Mouse (Mus musculus) embryonic facial prominence, embryonic 12.5 days (tissue): ENCODE data around the gene Nfat5. TPM values are rescaled to one million over a fixed set of nuclear protein-coding genes. Genes with fewer than 3 reads are reported as not detected.
A peak's percentile ranks its signal among the peaks of the same experiment; 100 is the strongest.

Experiments
- ATAC-seq: fragments of 200-750 bp; cut with Nextera tagmentation; 2 replicates; pipeline ENCODE4 v1.8.0; 2017; ENCODE audit not compliant: insufficient number of reproducible peaks, insufficient read depth, low FRiP score, low TSS enrichment
- H3K27ac ChIP-seq: fragments of 300-500 bp; sonication (generic); 2 replicates; pipeline ENCODE4 v1.5.1; 2016; ENCODE audit warnings: mild to moderate bottlenecking
- H3K27me3 ChIP-seq: fragments of 300-500 bp; sonication (generic); 2 replicates; pipeline ENCODE4 v1.6.1; 2016; ENCODE audit warnings: mild to moderate bottlenecking, moderate library complexity
- H3K36me3 ChIP-seq: fragments of 300-500 bp; sonication (generic); 2 replicates; pipeline ENCODE4 v1.6.1; 2016; ENCODE audit warnings: mild to moderate bottlenecking
- H3K4me1 ChIP-seq: fragments of 300-500 bp; sonication (generic); 2 replicates; pipeline ENCODE4 v1.6.1; 2016
- H3K4me2 ChIP-seq: fragments of 300-500 bp; sonication (generic); replicated peaks from 2 replicates; pipeline ENCODE4 v1.6.1; 2016; ENCODE audit warnings: mild to moderate bottlenecking, moderate library complexity
- H3K4me3 ChIP-seq: fragments of 300-500 bp; sonication (generic); 2 replicates; pipeline ENCODE4 v1.5.1; 2016; ENCODE audit warnings: mild to moderate bottlenecking
- H3K9ac ChIP-seq: fragments of 300-500 bp; sonication (generic); 2 replicates; pipeline ENCODE4 v1.6.1; 2016; ENCODE audit warnings: mild to moderate bottlenecking, moderate library complexity
- H3K9me3 ChIP-seq: fragments of 300-500 bp; sonication (generic); 2 replicates; pipeline ENCODE4 v1.6.1; 2016; ENCODE audit warnings: mild to moderate bottlenecking, moderate library complexity
- WGBS: fragments of 180-500 bp; shearing (Covaris S2); methylation state at CpG from one replicate; pipeline ENCODE4 v1.1.7; 2016; 5-methylcytosine and 5-hydroxymethylcytosine counted together
- polyA plus RNA-seq: library from polyadenylated mRNA; unstranded; fragments of >200 nt; fragmentation: Nextera tagmentation; extraction: Ambion mirVana; gene quantifications from 2 replicates; pipeline ENCODE4 v1.2.1, GENCODE M21; 2016

The Nfat5 gene
- polyA plus RNA-seq, 1 experiment from 2014 or later, result 21.7 TPM

DNA sequence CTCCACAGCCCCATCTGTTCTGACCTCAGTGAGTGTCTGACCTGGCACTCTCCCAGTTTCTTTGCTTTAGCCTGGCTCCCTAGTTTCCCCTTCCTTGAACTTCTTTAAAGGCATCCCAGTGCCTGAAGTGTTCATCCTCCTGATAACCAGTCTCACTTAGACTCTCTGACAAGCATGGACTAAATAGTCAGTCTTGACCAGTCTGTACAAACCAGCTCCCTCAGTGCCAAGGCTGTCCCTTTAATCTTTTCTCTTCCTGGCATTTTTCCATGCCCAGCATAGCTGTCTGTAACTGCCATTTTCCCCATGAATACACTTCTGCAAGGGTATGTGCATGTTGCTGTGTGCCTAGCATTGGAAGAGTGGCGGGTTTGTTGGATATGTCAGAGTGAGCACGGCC is 91.8 kb downstream of the Nfat5 start:
- Histone ChIP-seq H3K4me3 (no peak overlapping the region), H3K27me3 (no peaks in the 10 kb centered on the region), H3K9me3 (no peaks in the 10 kb centered on the region), H3K4me1 (peaks cover 8% of the 10 kb centered on the region; the same call in 1 of the 2 replicates), H3K36me3 (peaks cover 9% of the 10 kb centered on the region), H3K9ac (no peak overlapping the region), H3K27ac (no peak overlapping the region), H3K4me2 (no peak overlapping the region)
- ATAC-seq, result no peak
- WGBS, result 83% methylated on average over 2 of the region's 2 CpGs

DNA sequence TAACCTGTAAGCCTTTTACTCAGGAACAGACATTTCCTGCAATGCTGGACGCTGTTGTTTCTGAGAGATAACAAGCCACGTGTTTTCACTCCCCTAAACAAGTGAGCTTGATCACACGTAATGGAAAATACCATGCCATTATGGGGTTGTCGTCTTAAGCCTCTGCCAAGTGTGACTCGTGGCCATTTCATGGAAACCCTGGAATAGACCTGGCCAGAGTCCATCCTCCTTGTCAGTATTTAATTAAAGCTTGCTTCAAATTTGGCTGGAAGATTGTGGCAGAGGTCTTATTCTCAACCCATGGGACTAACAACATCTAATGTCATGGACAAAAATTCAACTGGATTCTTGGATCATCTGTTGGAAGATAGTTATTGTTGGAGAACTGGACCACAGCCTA is 92.9 kb downstream of the Nfat5 start:
- 58% methylated on average over 5 of the region's 5 CpGs for WGBS
- no peak overlapping the region for H3K27ac ChIP-seq
- no peaks in the 10 kb centered on the region for H3K27me3 ChIP-seq
- peaks cover 8% of the 10 kb centered on the region; the same call in 1 of the 2 replicates for H3K4me1 ChIP-seq
- H3K36me3 ChIP-seq, result no peaks in the 10 kb centered on the region
- H3K4me3 ChIP-seq, result no peak overlapping the region
- ATAC-seq, result no peak
- H3K9ac ChIP-seq, result no peak overlapping the region
- no peak overlapping the region for H3K4me2 ChIP-seq
- H3K9me3 ChIP-seq, result no peaks in the 10 kb centered on the region

DNA sequence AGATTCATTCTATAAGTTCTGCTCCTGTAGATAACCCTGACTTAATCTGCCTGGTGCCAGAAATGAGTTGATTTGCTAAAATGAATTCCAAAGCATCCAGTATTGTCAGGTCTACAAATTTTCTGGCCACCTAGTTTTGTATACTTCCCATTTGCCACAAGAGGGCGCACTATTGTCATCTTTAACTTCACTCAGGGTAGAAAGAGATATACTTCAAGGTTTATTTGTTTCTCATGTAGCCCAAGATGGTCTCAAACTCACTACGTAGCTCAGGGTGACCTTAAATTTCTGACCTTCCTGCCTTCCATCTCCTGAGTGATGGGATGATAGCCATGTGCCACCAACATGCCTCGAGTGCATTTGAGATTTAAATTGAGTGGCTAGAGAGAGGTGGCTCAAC is 93.4 kb downstream of the Nfat5 start:
- no peak for ATAC-seq
- 22% methylated on average over 3 of the region's 3 CpGs for WGBS
- no peaks in the 10 kb centered on the region for H3K9me3 ChIP-seq
- no peaks in the 10 kb centered on the region for H3K27me3 ChIP-seq
- H3K36me3 ChIP-seq, result no peaks in the 10 kb centered on the region
- H3K4me2 ChIP-seq, result no peak overlapping the region
- no peak overlapping the region for H3K4me3 ChIP-seq
- peaks cover 8% of the 10 kb centered on the region; the same call in 1 of the 2 replicates for H3K4me1 ChIP-seq
- H3K9ac ChIP-seq, result no peak overlapping the region
- H3K27ac ChIP-seq, result no peak overlapping the region

DNA sequence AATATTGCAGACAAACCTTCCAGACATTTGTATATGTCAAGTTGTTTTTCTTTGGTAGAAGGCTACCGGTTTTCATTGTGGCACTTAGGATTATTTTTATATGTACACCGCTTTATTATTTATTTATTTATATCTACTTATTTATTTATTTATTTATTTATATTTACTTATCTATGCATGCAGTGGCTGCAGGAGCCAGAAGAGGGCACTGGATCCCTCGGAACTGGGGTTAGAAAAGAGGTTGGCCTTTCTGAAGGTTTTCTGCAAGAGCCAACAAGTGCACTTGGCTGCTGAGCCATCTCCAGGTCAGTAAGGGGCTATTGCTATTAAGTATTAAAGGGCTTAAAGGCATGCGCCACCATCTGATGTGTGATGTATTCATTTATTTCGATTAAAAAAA is 94.6 kb downstream of the Nfat5 start:
- Histone ChIP-seq H3K9me3 (no peaks in the 10 kb centered on the region), H3K27ac (no peak overlapping the region), H3K9ac (no peak overlapping the region), H3K4me1 (peaks cover 8% of the 10 kb centered on the region; the same call in 1 of the 2 replicates), H3K36me3 (no peaks in the 10 kb centered on the region), H3K4me2 (no peak overlapping the region), H3K4me3 (no peak overlapping the region), H3K27me3 (no peaks in the 10 kb centered on the region)
- WGBS, result 55% methylated on average over 5 of the region's 5 CpGs
- no peak for ATAC-seq

DNA sequence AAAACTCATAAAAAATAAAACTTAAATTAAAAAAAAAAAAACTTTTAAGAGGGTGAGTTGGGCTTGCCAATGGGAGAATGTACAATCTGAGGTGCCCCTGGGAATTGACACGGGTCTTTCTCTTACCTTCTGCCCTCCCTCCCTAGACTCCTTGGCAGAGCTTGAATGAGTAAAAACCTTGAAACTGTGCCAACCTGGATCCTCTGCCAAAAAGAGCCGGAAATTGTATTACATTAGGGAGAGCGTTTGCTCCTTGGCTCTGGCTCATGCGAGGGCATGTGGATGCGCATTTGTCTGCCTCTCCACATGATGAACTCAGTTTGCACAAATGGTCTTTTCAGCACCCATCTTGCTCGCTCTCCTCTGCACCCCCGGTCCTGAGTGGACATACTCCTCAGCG is 96.3 kb downstream of the Nfat5 start:
- H3K36me3 ChIP-seq, result no peaks in the 10 kb centered on the region
- no peak overlapping the region for H3K27ac ChIP-seq

DNA sequence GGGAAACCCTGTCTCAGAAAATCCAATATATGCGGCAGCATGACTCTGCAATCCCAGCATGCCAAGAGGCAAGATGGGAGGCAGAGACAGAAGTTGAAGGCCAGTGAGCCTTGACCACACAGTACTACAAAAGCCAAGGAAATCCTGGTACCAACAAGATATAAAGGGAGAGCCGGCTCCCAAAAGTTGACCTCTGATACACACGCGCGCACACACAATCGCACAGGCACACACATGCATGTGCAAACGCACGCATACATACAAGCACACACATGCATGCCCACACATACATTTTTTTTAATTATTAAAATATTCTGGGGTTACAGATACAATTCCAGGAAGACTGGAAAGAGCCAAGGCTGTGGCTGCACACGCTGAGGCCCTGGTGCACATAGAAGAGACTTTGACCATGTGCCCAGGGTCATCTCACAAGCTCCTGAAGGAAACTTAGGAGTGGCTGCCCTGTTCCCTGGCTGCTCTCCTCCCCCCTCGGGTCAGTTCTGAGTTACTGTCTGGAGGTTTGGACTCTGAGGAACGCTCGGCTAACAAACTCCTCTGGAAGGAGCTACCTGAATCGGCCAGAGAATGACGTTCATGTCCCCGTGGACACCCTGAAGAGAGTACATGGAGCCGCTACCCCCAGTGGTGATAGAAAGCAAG is 97.3 kb downstream of the Nfat5 start:
- Histone ChIP-seq H3K4me3 (no peak overlapping the region), H3K36me3 (no peaks in the 10 kb centered on the region), H3K9ac (no peak overlapping the region), H3K27me3 (no peaks in the 10 kb centered on the region), H3K27ac (no peak overlapping the region), H3K4me2 (no peak overlapping the region), H3K4me1 (peaks cover 8% of the 10 kb centered on the region; the same call in 1 of the 2 replicates), H3K9me3 (no peaks in the 10 kb centered on the region)
- WGBS, result 88% methylated on average over 16 of the region's 16 CpGs
- ATAC-seq, result no peak

More for the DNA sequence above, 96.3 kb downstream of the Nfat5 start:
- Histone ChIP-seq H3K4me2 (no peak overlapping the region), H3K9ac (no peak overlapping the region), H3K4me3 (no peak overlapping the region), H3K9me3 (no peaks in the 10 kb centered on the region), H3K27me3 (no peaks in the 10 kb centered on the region), H3K4me1 (peaks cover 8% of the 10 kb centered on the region; the same call in 1 of the 2 replicates)
- ATAC-seq, result no peak
- 72% methylated on average over 8 of the region's 8 CpGs for WGBS

DNA sequence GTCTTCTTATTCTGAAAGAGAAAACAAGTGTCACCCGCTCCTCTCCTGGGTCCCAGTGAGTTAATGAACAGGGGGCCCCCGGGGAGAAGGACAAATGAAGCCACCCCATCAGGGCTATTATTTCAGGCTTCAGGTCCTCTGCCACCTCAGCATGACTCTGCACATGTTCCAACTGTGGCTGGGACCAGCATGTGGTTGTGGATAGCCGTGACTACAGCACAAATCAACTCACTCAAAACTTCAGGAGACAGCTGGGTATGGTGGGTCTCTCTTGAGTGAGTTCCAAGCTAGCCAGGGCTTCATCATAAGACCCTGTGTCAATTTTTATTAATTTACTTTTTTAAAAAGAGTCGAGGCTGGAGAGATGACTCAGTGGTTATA is 97.9 kb downstream of the Nfat5 start:
- ATAC-seq, result no peak
- H3K4me1 ChIP-seq, result peaks cover 8% of the 10 kb centered on the region; the same call in 1 of the 2 replicates
- H3K27me3 ChIP-seq, result no peaks in the 10 kb centered on the region
- no peak overlapping the region for H3K9ac ChIP-seq
- H3K4me3 ChIP-seq, result no peak overlapping the region
- no peaks in the 10 kb centered on the region for H3K9me3 ChIP-seq
- H3K27ac ChIP-seq, result no peak overlapping the region
- H3K36me3 ChIP-seq, result no peaks in the 10 kb centered on the region
- H3K4me2 ChIP-seq, result no peak overlapping the region
- 63% methylated on average over 4 of the region's 4 CpGs for WGBS

DNA sequence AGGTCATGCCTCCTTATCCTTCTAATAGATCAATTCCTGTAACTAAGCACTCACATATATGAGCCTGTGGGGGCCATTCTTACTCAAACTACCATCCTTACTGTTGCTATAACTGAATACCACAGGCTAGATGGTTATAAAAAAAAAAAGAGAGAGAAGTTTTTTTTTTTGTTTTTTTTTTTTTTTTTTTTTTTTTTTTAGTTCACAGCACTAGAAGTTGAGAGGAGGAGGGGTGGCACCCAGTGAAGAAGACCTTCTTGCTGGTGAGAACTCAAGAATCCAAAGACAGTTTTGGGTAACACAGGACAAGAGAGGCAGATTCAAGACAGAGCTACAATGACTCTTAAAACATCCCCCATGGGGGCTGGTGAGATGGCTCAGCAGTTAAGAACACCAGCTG is 102.1 kb downstream of the Nfat5 start:
- ATAC-seq, result no peak
- Histone ChIP-seq H3K36me3 (no peaks in the 10 kb centered on the region), H3K9ac (no peak overlapping the region), H3K4me2 (no peak overlapping the region), H3K27ac (no peak overlapping the region), H3K4me3 (no peak overlapping the region), H3K9me3 (no peaks in the 10 kb centered on the region), H3K27me3 (no peaks in the 10 kb centered on the region), H3K4me1 (peaks cover 24% of the 10 kb centered on the region; the same call in 1 of the 2 replicates)

DNA sequence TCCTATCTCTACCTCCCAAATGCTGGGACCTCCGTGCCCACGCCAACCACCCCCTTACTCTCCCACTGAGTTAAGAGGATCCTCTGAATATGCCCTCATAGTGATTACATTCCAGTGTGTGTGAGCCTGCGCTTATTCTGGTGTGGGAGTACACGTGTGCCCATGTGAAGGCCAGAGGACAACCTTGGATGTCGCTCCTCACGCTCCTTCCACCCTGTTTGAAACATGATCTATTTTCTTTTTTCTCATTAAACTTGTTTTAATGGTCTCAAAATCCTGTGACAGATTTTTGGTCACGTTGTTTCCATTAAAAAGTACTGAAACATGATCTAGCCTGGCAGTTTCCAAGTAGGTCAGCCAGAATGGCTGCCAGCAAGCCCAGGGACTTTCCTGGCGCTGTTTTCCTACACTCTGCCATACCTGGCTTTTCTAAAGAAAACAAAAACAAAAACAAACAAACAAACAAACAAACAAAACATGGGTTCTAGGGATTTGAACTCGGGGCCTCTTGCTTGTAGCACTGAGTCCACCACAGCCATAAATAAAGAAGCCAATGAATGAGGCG is 102.9 kb downstream of the Nfat5 start:
- WGBS, result 54% methylated on average over 10 of the region's 10 CpGs
- H3K4me2 ChIP-seq, result no peak overlapping the region
- no peak for ATAC-seq
- H3K9ac ChIP-seq, result no peak overlapping the region
- H3K9me3 ChIP-seq, result no peaks in the 10 kb centered on the region
- H3K4me1 ChIP-seq, result peaks cover 24% of the 10 kb centered on the region; the same call in 1 of the 2 replicates
- no peaks in the 10 kb centered on the region for H3K36me3 ChIP-seq
- H3K27me3 ChIP-seq, result no peaks in the 10 kb centered on the region
- H3K4me3 ChIP-seq, result no peak overlapping the region
- no peak overlapping the region for H3K27ac ChIP-seq

DNA sequence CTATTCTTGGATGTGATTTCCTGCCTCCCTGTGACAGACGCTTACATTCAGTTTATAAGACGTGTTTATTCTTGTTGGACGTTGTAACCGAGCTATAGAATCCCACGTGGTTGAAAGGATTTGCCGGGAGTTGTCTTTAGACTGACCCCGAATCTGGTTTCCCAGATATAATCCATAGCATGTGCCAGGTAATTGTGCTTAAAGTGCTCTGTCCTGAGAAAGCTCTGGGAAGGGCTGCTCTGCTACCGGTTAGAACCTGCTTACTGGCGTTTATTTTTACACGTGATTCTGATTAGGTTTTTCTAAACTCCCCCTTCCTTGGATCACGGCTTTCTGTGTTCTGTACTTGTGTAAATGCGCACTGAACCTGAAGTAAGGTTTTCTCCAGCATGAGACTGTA is 104.4 kb downstream of the Nfat5 start:
- no peak overlapping the region for H3K4me2 ChIP-seq
- no peaks in the 10 kb centered on the region for H3K27me3 ChIP-seq
- no peaks in the 10 kb centered on the region for H3K9me3 ChIP-seq
- H3K4me1 ChIP-seq, result peaks cover 37% of the 10 kb centered on the region
- ATAC-seq, result 0 out of 2 replicates have a peak, but pooled peaks have one; percentile 67
- peak overlapping the region; percentile 61 for H3K27ac ChIP-seq
- no peak overlapping the region for H3K9ac ChIP-seq
- H3K4me3 ChIP-seq, result no peak overlapping the region
- 22% methylated on average over 12 of the region's 12 CpGs for WGBS
- H3K36me3 ChIP-seq, result no peaks in the 10 kb centered on the region

DNA sequence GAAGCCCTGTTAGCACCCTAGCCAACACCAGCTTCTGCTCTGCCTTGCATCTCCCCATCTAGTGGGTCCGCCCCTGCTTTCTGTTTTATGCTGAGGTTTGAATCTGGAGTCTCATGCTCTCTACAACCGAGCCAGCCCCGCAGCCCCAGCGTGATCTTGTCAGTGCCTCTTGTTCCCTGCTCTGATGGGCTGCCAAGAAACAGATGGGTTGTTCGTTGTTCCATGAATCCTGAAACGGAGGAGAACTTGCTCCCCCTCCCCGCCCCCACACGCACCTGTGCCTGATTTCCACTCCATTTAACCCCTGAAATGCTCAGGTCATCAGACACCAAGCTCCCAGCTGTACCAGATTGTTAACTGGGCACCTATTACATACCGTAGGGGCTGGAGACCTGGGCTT is 106.2 kb downstream of the Nfat5 start:
- H3K9ac ChIP-seq, result no peak overlapping the region
- H3K36me3 ChIP-seq, result no peaks in the 10 kb centered on the region
- H3K27ac ChIP-seq, result no peak overlapping the region
- no peaks in the 10 kb centered on the region for H3K9me3 ChIP-seq
- 22% methylated on average over 9 of the region's 9 CpGs for WGBS
- H3K4me3 ChIP-seq, result no peak overlapping the region
- H3K27me3 ChIP-seq, result no peaks in the 10 kb centered on the region
- H3K4me2 ChIP-seq, result no peak overlapping the region
- no peak for ATAC-seq
- H3K4me1 ChIP-seq, result peaks cover 43% of the 10 kb centered on the region

DNA sequence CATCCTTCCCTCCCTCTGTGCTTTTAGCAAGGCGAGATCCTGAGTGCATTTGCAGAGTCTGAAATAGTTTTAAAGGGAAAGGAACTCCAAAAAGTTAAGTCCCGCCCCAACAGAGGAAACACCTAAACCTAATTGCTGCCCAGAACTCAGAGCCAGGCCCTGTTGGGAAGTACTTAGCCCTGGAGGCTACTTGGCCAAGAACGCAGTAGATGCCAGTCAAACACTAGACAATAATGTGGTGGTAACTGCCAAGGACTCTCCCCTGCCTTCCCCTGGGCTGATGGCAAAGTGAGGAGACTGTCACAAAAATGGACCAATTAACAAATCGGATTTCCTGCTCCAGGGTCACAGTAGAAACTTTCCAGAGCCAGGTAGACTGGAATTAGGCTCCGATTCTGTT is 108.6 kb downstream of the Nfat5 start:
- Histone ChIP-seq H3K9ac (no peak overlapping the region), H3K4me3 (no peak overlapping the region), H3K9me3 (no peaks in the 10 kb centered on the region), H3K27ac (no peak overlapping the region), H3K4me1 (peaks cover 40% of the 10 kb centered on the region), H3K36me3 (no peaks in the 10 kb centered on the region), H3K27me3 (no peaks in the 10 kb centered on the region), H3K4me2 (peak overlapping the region; percentile 56; the same call in 1 of the 2 replicates)
- no peak for ATAC-seq
- 70% methylated on average over 5 of the region's 5 CpGs for WGBS
